Mouse (Mus musculus) thymus, adult 2 months (tissue): ENCODE measurements around the gene Katnb1. TPM values are rescaled to one million over a fixed set of nuclear protein-coding genes. Genes with fewer than 3 reads are reported as not detected.

Experiments
- DNase-seq: peaks from one replicate; pipeline ENCODE4 v3.0.0; 2021
- H3K27ac ChIP-seq: fragments of 200-500 bp; 2 replicates; pipeline ENCODE4 v1.5.1; 2012; ENCODE audit warnings: low read length, control low read depth; ENCODE audit not compliant: control insufficient read depth, insufficient read depth
- H3K27me3 ChIP-seq: fragments of 200-500 bp; 2 replicates; pipeline ENCODE4 v1.6.1; 2012; ENCODE audit warnings: mild to moderate bottlenecking, low read length, moderate library complexity, mixed read lengths; ENCODE audit not compliant: control insufficient read depth, insufficient read depth
- H3K36me3 ChIP-seq: fragments of 200-500 bp; 2 replicates; pipeline ENCODE4 v1.6.1; 2012; ENCODE audit warnings: mild to moderate bottlenecking, low read length, moderate library complexity; ENCODE audit not compliant: control insufficient read depth, insufficient read depth
- H3K4me1 ChIP-seq: fragments of 200-500 bp; replicated peaks from 2 replicates; pipeline ENCODE4 v1.6.1; 2012; ENCODE audit warnings: low read length; ENCODE audit not compliant: control insufficient read depth, insufficient read depth
- H3K4me3 ChIP-seq: fragments of 200-500 bp; 2 replicates; pipeline ENCODE4 v1.5.1; 2012; ENCODE audit warnings: mild to moderate bottlenecking, low read length, control low read depth, moderate library complexity; ENCODE audit not compliant: control insufficient read depth, insufficient read depth
- CTCF ChIP-seq: fragments of 200-500 bp; IDR thresholded peaks from 2 replicates; pipeline ENCODE4 v1.5.1; 2012; ENCODE audit warnings: mild to moderate bottlenecking, control low read depth, low read length, moderate library complexity, borderline replicate concordance; ENCODE audit not compliant: control insufficient read depth, poor library complexity, insufficient read depth; ENCODE audit errors: extremely low read depth
- POLR2A ChIP-seq: fragments of 200-500 bp; IDR thresholded peaks from 2 replicates; pipeline ENCODE4 v1.6.1; 2012; ENCODE audit warnings: mild to moderate bottlenecking, low read length, control low read depth, moderate library complexity; ENCODE audit not compliant: control insufficient read depth, poor library complexity, insufficient read depth; ENCODE audit errors: extremely low read depth
- WGBS: fragments of 180-500 bp; shearing (Covaris S2); methylation state at CpG from one replicate; pipeline ENCODE4 v1.1.7; 2018; 5-methylcytosine and 5-hydroxymethylcytosine counted together
- polyA plus RNA-seq: library from polyadenylated mRNA; depleted of rRNA; stranded (reverse); fragments of >200 nt; gene quantifications from 2 replicates; pipeline ENCODE4 v1.2.3, GENCODE M21; 2012

Katnb1 gene
- polyA plus RNA-seq, 1 experiment: 38.4 TPM

DNA sequence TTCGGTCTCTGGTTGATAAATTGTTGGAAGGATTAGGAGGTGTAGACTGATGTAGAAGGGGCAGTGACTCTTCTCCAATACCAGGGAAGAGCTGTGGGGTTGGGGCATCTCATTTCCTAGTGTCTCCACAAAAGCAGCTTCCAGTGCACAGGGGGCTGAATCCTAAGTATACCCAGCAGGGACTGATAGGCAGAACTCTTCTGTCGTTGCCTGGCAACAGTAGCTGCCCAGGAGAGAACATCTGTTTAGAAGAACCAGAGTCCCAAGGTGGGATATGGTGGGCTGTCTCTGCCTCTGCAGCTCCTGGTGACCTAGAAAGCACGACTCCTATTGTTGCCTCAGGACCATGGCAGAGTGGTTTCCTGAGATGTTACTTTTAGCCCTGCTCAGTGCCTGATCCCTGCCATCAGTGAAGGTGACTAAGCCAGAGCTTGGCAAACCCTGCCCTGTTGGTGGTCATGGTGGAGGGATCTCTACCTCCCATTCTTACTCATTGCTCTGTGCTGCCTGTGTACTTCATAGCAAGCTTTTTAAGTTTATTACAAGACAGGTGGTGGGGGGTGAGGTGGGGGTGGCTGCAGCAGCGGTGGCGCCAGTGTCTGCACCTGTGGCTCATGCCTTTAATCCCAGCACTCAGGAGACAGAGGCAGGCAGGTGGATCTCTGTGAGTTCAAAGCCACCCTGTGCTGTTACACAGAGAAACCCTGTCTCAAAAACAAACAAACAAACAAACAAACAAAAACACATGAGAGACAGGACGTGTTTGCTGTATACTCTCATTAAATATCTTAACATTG, 32.9 kb upstream of the Katnb1 start:
- no peaks in the 10 kb centered on the region for H3K36me3 ChIP-seq
- DNase-seq: no peak
- WGBS: 30% methylated on average over 6 of the region's 6 CpGs
- H3K4me3 ChIP-seq: no peak overlapping the region
- no peak overlapping the region for H3K27ac ChIP-seq
- H3K27me3 ChIP-seq: no peaks in the 10 kb centered on the region
- peaks cover 15% of the 10 kb centered on the region for H3K4me1 ChIP-seq
- TF ChIP-seq POLR2A (no peak), CTCF (no peak)

DNA sequence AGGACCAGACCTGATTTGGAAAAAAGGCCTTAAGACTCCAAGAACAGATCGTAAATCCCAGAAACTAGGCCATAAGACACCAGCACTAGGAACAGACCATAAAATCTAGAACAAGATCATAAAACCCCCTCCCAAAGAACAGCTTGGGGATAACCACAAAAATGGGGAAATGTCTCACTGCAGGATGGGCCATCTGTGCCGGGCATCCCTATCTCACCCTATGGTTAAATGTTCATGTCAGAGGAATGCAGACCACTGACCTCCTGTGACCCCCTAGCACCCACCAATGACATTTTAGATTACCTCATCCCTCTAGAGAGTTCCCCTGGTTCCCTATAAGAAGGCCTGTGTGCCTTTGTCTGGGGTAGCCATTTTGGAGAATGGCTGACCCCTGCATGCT, 31.4 kb upstream of the Katnb1 start:
- no peak for DNase-seq
- no peak for TF ChIP-seq POLR2A
- TF ChIP-seq CTCF: no peak
- H3K36me3 ChIP-seq: no peaks in the 10 kb centered on the region
- peaks cover 15% of the 10 kb centered on the region for H3K4me1 ChIP-seq
- H3K4me3 ChIP-seq: no peak overlapping the region
- H3K27me3 ChIP-seq: no peaks in the 10 kb centered on the region
- H3K27ac ChIP-seq: no peak overlapping the region
- WGBS: 53% methylated on average over 2 of the region's 2 CpGs

DNA sequence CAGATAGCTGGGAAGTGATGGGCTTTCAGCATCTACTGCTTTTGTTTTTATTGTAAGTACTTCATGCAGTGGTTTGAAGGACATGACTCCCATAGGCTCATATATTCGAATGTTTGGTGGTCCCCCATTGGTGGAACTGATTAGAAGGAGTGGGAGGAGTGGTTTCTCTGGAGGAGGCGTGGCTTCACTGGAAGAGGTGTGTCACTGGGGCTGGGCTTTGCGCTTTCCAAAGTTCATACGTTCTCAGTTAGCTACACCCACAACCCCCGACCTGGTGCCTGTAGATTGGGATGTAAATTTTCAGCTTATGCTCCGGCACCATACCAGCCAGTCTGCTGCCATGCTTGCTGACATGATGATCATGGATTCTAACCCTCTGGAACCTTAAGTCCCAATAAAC, 26.5 kb upstream of the Katnb1 start:
- Histone ChIP-seq H3K27me3 (no peaks in the 10 kb centered on the region), H3K4me3 (no peak overlapping the region), H3K27ac (no peak overlapping the region), H3K36me3 (no peaks in the 10 kb centered on the region), H3K4me1 (peaks cover 17% of the 10 kb centered on the region)
- TF ChIP-seq POLR2A (no peak), CTCF (no peak)
- DNase-seq: no peak
- WGBS: 81% methylated on average over 6 of the region's 6 CpGs

DNA sequence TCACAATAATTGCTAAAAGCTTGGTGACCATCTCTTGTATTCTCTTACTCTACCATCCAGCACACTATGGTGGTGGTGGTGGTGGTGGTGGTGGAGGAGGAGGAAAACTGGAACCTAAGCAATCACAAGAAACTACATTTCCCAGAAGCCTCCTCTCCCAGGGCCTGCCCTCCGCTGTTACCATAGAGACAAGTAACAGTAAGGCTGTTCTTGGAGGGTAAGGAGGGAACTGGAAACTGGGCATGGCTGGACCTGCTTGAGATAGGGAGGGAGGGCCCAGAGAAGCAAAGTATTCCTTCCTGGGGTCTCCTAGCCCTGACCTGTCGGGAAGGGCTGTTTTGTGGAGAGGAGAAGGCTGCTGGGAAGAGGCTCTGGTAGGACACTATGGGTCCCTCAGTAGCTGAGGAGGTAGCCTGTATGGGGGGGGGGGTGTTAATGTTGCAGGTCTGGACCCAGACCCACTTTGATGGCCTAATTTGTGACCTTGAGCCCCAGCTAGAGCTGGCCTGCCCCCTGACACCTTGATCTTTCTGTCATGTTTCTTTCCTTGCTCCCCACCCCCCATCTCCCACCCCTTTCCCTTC, 26.0 kb upstream of the Katnb1 start, which contains the start of gene Drc7:
Gene Drc7 (plus strand): TSS at position 177 of the 584 bp plus-strand sequence.
- TF ChIP-seq CTCF: no peak
- no peak within 1 kb of the TSS for H3K27ac ChIP-seq
- H3K4me3 ChIP-seq: no peak within 1 kb of the TSS
- H3K27me3 ChIP-seq: no peaks in the 10 kb centered on the region
- no peaks in the 10 kb centered on the region for H3K36me3 ChIP-seq
- H3K4me1 ChIP-seq: peaks cover 17% of the 10 kb centered on the region
- 75% methylated on average over 2 of the region's 2 CpGs for WGBS
- DNase-seq: no peak

DNA sequence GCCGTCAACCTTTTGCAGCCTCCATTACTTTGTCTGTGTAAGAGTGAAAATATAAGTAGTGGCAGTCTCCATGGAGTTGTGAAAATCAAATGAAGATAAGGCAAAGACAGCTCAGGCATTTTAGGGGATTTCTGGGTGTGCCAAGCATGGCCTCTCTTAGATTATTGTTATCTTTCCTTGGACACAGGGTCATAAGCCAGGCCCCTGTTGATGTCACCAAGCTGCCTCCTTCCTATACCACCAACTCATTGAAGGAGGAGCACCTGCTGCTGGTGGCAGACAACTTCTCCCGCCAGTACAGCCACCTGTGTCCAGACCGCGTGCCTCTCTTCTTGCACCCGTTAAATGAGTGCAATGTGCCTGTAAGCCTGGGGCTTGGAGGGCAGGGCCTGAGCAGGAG, 24.6 kb upstream of the Katnb1 start:
- Histone ChIP-seq H3K36me3 (no peaks in the 10 kb centered on the region), H3K27me3 (no peaks in the 10 kb centered on the region), H3K27ac (no peak overlapping the region), H3K4me1 (peaks cover 17% of the 10 kb centered on the region), H3K4me3 (no peak overlapping the region)
- no peak for DNase-seq
- TF ChIP-seq CTCF (no peak), POLR2A (no peak)
- 21% methylated on average over 5 of the region's 5 CpGs for WGBS

DNA sequence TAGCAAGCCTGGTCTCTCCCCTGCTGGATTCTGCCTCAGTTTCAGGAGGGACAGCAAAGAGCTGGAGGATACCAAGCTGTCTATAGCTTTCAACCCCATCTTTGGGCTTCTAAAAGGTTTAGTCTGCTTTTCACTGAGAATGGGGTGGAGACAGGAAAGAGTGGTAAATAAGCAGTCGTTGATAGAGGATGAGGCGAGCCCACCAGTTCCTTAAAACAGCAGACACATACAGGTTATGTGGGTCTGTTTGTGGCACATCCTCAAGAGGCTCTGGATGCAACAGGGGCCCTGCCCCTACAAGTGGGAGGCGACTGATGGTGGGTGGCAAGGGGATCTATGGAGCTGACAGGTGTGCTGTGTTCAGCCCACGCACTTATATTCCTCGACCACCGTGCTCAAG, 22.3 kb upstream of the Katnb1 start:
- no peak for DNase-seq

More for the DNA sequence above, 22.3 kb upstream of the Katnb1 start:
- Histone ChIP-seq H3K27ac (no peak overlapping the region), H3K4me3 (no peak overlapping the region), H3K4me1 (peaks cover 17% of the 10 kb centered on the region), H3K27me3 (no peaks in the 10 kb centered on the region), H3K36me3 (no peaks in the 10 kb centered on the region)
- WGBS: 8% methylated on average over 6 of the region's 6 CpGs
- TF ChIP-seq POLR2A (no peak), CTCF (no peak)
